Mouse (Mus musculus) brain, embryonic 14.5 days (tissue): ENCODE results near the gene Tymp. TPM values are rescaled to one million over a fixed set of nuclear protein-coding genes. Genes with fewer than 3 reads are reported as not detected.

ENCODE experiments used
- DNase-seq: peaks from one replicate; pipeline ENCODE4 v3.0.0-alpha.2; 2011; ENCODE audit warnings: low read depth
- CTCF ChIP-seq: fragments of 200-500 bp; IDR thresholded peaks from 2 replicates; pipeline ENCODE4 v1.5.1; 2012; ENCODE audit warnings: inconsistent platforms, mild to moderate bottlenecking, moderate library complexity, borderline replicate concordance; ENCODE audit not compliant: insufficient read depth, insufficient read length; ENCODE audit errors: extremely low read depth
- POLR2A ChIP-seq: fragments of 200-500 bp; IDR thresholded peaks from 2 replicates; pipeline ENCODE4 v1.6.1; 2012; ENCODE audit warnings: mild to moderate bottlenecking, inconsistent platforms, borderline replicate concordance; ENCODE audit not compliant: poor library complexity, insufficient read depth, insufficient read length, severe bottlenecking; ENCODE audit errors: extremely low read depth
- polyA plus RNA-seq: library from polyadenylated mRNA; depleted of rRNA; stranded (reverse); fragments of >200 nt; gene quantifications from 2 replicates; pipeline ENCODE4 v1.2.3, GENCODE M21; 2012; rRNA removed

The Tymp gene
- polyA plus RNA-seq, result 3.8 and 4.6 TPM in 2 replicates

DNA sequence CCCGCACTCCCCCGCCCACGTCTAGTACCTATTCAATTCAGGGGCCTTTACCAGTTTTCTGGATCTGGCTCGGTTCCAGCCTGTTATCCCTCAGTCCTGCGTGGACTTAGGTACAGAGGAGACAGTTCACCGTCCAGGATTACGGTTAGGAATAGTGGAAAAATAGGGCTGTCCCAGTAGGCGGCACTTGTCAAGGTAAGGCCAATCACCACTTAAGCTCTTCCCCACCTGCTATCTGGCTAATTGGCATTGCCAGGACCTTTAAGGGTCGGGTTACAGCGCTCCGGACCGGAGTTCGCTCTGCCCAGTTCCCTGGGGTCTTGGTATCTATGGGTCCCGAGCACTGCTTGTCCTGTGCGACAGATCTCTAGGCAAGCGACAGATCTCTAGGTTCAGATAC is at the start of gene Tymp:
Tymp (minus strand) TSS at position 83 of the 400 bp plus-strand sequence.
- no peak for DNase-seq
- TF ChIP-seq CTCF, result no peak
- no peak for TF ChIP-seq POLR2A

DNA sequence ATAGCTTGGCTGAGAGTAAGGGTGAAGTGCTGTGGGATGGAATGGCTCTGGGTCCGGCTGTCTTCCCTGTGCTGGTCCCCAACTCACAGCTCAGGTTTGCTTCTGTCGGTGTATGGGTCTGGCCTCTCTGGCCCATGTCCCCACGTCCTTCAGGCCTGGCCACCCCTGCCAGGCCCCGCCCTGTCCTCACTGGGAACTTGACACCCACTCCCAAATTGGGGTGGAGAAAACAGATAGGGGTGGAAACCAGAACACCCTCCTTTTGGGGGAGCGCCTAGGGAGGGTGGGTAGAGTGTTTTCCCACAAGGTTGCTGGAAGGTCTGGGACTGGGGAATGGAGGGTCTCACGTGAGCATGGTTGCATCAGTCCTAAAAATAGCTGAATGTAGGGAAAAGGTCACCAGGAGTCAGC is 48.9 kb upstream of the Tymp start, which contains the start of gene Cpt1b:
Cpt1b (minus strand) TSS at position 153 of the 411 bp plus-strand sequence.
- no peak for TF ChIP-seq POLR2A
- TF ChIP-seq CTCF, result no peak
- DNase-seq, result no peak

DNA sequence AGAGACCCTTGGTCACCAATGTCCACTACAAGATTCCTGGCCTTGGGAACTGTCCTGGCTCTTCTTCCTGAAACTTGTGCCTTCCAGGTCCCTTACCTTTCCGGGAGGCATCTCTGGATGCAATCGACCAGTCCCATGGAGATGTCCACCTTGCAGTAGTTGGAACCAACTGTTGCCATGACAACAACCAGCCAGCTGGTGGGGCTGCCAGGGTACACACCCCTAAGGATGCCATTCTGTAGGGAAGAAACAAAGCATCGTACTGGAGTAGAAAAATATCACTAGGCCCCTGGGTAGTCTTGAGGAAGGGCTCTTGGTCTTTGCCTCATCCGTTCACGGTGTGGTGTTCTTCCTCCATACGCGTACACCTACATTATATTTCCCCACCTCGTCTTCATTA is 47.8 kb upstream of the Tymp start:
- no peak for TF ChIP-seq CTCF
- TF ChIP-seq POLR2A, result no peak
- no peak for DNase-seq

DNA sequence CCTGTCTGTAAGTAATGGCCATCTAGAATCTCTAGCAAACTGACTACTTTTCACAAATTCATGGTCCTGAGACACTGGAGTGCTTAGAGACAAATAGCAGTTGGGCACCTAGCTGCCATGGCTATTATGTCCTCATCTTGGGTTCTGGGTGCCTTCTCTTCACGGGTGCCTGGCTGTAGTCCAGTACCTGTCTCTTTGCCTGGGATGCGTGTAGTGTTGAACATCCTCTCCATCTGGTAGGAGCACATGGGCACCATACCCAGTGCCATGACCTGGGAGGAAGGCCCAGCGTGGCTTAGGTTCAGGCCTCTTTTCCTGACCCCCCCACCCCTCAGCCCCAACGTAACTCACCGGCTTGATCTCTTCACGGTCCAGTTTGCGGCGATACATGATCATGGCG is 45.1 kb upstream of the Tymp start:
- DNase-seq, result no peak

DNA sequence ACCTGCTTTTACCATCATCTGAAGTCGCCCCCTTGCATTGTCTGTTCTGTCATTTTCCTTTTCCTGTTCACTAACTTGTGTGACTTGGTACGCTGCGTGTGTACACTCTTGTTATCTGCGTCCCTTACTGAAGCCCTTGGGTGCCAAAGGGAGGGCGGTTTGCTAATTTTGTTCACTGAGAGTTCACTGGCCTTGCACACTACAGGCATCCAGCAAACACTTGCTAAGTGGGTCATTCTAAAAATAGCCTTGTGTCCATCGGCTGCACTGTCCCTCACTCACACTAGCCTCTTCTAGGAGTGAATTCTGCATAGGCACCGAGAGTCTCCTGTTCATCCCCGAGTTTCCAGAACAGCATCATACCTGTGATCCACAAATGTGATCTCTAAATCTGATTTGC is 38.4 kb upstream of the Tymp start:
- no peak for TF ChIP-seq POLR2A
- TF ChIP-seq CTCF, result no peak
- DNase-seq, result no peak

More for the DNA sequence above, 45.1 kb upstream of the Tymp start:
- TF ChIP-seq POLR2A, result no peak

DNA sequence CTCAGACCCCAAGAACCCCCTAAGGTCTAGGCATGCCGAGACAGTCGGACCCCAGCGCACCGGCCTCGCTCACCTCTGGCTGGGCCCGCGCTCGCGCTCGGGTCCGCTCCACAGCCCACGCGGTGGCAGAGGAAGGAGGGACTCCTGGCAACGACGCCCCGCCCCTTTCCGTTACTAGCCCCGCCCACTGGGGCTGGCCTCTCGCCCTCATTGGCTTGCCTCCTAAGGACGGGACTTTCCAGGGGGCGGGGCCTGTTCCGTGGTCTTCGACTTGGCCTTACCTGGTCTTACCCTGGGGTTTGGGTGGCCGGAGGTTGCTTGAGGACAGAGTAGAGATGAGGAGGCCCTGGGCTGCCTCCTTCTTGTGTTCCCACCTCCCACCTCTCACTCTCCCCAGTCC is 33.3 kb upstream of the Tymp start, which contains the start of gene Syce3:
Syce3 (minus strand) TSS at position 386 of the 400 bp plus-strand sequence.
- TF ChIP-seq POLR2A, result no peak
- TF ChIP-seq CTCF, result no peak
- no peak for DNase-seq

DNA sequence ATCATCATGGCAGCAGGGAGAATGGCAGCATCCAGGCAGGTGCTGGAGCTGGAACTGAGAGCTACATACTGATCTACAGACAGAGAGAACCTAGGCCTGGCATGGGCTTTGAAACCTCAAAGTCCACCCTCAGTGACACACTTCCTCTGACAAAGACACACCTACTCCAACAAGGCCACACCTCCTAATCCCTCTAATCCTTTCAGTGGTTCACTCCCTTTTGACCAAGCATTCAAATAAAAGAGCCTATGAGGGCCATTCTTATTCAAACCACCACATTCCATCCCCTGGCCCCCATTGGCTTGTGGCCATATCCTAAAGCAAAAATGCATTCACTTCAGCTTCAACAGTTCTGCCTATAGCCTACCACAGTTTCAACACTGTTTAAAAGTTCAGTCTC is 29.9 kb upstream of the Tymp start:
- TF ChIP-seq POLR2A (no peak), CTCF (no peak)
- no peak for DNase-seq

DNA sequence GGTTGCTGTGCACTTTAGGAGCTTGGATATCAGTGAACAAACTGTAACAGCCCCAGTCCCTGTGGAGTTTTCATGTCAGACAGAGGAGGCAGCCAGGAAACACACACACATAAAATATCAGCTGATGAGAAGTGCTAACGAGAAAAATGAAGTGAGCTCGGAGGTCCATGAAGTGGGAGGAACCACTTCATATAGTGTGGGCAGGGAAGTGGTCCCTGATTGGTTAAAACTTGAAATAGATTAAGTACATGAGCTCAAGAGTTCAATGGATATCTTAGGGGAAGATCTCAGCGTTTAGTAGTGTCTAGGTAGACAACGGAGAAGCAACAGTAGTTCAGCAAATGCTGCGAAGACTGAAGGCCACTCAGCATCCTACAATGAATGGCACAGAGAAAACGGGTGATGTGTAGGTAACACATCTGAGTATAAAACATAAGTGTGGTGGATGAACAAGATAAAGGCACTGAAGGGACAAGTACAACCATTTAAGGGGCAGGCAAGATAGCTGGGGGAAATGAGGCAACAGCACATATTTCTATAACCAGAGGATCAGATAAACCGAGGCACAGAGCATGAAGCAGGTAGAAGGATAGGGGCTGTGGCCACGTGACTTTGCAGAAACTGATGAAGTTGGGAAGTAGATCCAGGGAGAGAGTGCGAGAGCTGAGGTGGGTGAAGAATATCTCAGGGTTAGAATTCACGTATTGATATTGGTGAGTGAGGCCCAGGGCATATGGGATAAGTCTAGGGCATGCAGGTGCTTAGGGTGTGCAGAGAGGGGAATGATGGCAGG is 28.2 kb upstream of the Tymp start:
- no peak for TF ChIP-seq POLR2A
- no peak for TF ChIP-seq CTCF
- no peak for DNase-seq

DNA sequence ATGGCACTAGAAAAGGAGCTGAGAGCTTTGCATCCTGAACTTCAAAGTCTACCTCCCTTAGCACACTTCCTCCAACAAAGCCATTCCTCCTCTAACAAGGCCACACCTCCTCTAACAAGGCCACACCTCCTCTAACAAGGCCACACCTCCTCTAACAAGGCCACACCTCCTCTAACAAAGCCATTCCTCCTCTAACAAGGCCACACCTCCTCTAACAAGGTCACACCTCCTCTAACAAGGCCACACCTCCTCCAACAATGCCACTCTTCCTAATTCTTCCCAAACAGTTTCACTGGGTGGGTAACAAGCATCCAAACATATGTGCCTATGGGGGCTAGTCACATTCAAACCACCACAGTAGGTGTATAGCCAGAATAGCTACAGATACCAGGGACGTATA is 25.6 kb upstream of the Tymp start:
- no peak for TF ChIP-seq POLR2A
- TF ChIP-seq CTCF, result no peak
- DNase-seq, result no peak

DNA sequence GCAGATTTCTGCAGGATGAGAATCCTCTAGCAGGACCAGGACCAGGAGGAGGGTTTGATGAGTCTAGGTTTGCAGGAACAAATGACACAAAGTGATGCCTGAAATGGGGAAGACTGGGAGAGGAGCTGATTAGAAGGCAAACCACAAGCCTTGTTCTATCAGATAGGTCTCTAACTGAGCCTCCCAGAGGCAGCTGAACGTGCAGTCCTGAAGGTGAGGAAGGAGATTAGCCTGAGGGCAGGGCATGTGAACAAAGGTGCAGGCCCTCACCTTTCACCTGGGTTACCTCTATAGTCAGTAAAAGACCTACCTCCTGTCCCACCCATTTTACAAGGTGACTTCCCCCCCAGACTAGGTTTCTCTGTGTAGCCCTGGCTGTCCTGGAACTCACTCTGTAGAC is 22.9 kb upstream of the Tymp start:
- no peak for DNase-seq
- TF ChIP-seq CTCF (no peak), POLR2A (no peak)

DNA sequence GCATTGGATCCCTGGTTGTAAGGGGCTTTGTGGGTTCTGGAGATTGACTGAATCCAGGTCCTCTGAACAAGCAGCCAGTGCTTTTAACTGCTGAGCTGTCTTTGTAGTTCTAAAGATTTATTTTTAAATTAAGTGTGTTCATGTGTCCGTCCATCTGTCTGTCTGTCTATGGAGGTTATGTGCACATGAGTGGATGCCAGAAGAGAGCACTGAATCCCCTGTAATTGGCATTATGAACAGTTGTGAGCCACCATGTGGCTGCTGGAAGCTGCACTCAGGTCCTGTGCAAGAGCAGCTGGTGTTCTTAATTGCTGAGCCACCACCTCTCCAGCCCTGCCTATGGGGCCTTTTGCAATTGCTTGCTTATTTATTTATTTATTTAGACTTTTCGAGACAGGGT is 21.3 kb upstream of the Tymp start:
- peak; percentile 58 for DNase-seq
- TF ChIP-seq CTCF, result no peak
- TF ChIP-seq POLR2A, result no peak

DNA sequence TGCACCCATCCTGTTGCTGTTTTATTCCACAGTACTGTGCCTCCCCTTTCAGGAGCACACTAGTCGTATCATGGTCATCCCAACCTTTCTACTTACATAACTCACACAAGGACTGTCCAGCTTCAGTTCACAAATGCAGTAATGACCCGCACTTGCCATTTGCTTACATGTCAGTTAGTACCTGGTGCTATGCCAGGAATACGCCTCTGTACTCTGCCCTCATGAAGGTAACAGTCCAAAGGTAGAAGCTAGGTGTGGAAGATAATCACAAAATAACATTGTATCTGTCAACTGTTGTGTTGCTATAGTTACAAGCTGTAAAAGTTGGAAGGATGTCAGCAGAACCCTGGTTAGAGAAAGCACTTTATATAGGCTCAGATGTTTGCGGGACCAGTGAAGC is 20.0 kb upstream of the Tymp start:
- no peak for DNase-seq
- TF ChIP-seq POLR2A (no peak), CTCF (no peak)

DNA sequence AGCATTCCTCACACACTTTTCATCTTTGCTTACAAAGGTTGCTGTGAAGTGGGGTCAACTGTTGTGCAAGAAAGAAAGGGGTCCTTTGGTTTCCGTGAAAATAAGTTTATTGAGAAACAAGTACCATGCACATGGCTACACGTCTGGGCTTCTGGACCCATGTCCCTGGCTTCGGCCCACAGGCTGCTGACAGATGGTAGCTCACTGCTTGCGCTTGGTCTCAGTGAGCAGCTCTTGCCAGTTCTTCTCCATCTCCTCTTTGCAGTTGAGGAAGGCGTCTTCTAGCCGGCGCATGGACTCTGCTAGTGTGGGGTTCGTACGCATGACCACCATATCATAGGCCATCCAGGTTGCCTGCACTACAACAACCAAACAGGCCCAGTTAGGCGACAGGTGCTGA is 13.2 kb upstream of the Tymp start:
- DNase-seq, result no peak
- TF ChIP-seq POLR2A (no peak), CTCF (no peak)
